Mouse (Mus musculus) kidney, postnatal 4 days (tissue): Measurements from ENCODE around the gene Hist4h4.
A peak's percentile ranks its signal among the peaks of the same experiment; 100 is the strongest.

ENCODE experiments used
- DNase-seq, 2 experiments: peaks; one replicate each; pipeline ENCODE4 v3.0.0; 2021; ENCODE audit warnings: mixed read lengths in 2 of 2

Gene Hist4h4

GRCm38 (mm10) chr6:136781377-136781986, 22.7 kb downstream of the Hist4h4 start, which contains the start of gene Gucy2c:
Gene Gucy2c, minus strand, starts transcription at chr6:136781765.
- DNase-seq = no peak

GRCm38 (mm10) chr6:136776392-136776791, 27.8 kb downstream of the Hist4h4 start:
- DNase-seq = no peak

GRCm38 (mm10) chr6:136769859-136770258, 34.4 kb downstream of the Hist4h4 start:
- DNase-seq = no peak

GRCm38 (mm10) chr6:136769143-136769542, 35.1 kb downstream of the Hist4h4 start:
- DNase-seq = no peak

- DNase-seq = peak in 1 of 2 experiments; percentile 18
Observed at GRCm38 (mm10) chr6:136763912-136764311, 40.3 kb downstream of the Hist4h4 start.
